Mouse (Mus musculus): ENCODE data around the gene Plch2.

GRCm38 (mm10) chr4:155008075-155008474 is 48.5 kb downstream of the Plch2 start:
- TF ChIP-seq ZNF384 (IDR thresholded peaks at IDR 0.05; ENCODE audit: low read depth, low read length), result no peak
- no peak for TF ChIP-seq MAZ (IDR thresholded peaks at IDR 0.05; ENCODE audit: low read depth, low read length)
- no peak for TF ChIP-seq CTCF (IDR thresholded peaks at IDR 0.05 in 2 of 3, conservative IDR thresholded peaks at IDR 0.05 in 1 of 3; ENCODE audit: control insufficient read depth in 1 of 3, insufficient read depth in 1 of 3, low read depth in 2 of 3, low read length in 3 of 3, poor library complexity in 1 of 3, severe bottlenecking in 1 of 3)
- TF ChIP-seq MXI1 (IDR thresholded peaks at IDR 0.05; ENCODE audit: low read depth, low read length), result no peak
- no peak for TF ChIP-seq EP300 (IDR thresholded peaks at IDR 0.05; ENCODE audit: low read depth in 1 of 2, low read length in 2 of 2)
- TF ChIP-seq MEF2A (IDR thresholded peaks at IDR 0.05; ENCODE audit: extremely low read depth, insufficient replicate concordance, low read depth, low read length, poor library complexity, severe bottlenecking), result no peak
